Mouse (Mus musculus) C2C12 (cell line): Measurements from ENCODE around the gene Agpat1. TPM values are rescaled to one million over a fixed set of nuclear protein-coding genes. Genes with fewer than 3 reads are reported as not detected.

ENCODE experiments used
- H3K27me3 ChIP-seq: one replicate; pipeline ENCODE4 v1.6.1; 2011; ENCODE audit not compliant: control insufficient read depth, insufficient read depth, insufficient read length
- H3K36me3 ChIP-seq: one replicate; pipeline ENCODE4 v1.6.1; 2011; ENCODE audit not compliant: control insufficient read depth, insufficient read depth
- H3K4me3 ChIP-seq: one replicate; pipeline ENCODE4 v1.5.1; 2011; ENCODE audit warnings: mild to moderate bottlenecking, control low read depth; ENCODE audit not compliant: poor library complexity, insufficient read depth, severe bottlenecking
- H3K79me2 ChIP-seq: one replicate; pipeline ENCODE4 v1.6.1; 2011; ENCODE audit not compliant: control insufficient read depth, insufficient read depth
- H3K79me3 ChIP-seq: one replicate; pipeline ENCODE4 v1.6.1; 2011; ENCODE audit warnings: low read depth, control low read depth
- H3ac ChIP-seq: one replicate; pipeline ENCODE3; 2011; ENCODE audit warnings: low read depth; ENCODE audit not compliant: control insufficient read depth, insufficient read length
- CEBPB ChIP-seq: IDR thresholded peaks from one replicate; pipeline ENCODE4 v1.6.1; 2011; ENCODE audit warnings: low read depth, mild to moderate bottlenecking, control low read depth, moderate library complexity
- CTCF ChIP-seq: IDR thresholded peaks from one replicate; pipeline ENCODE4 v1.5.1; 2011; ENCODE audit not compliant: control insufficient read depth, insufficient read depth, insufficient read length
- FOSL1 ChIP-seq: IDR thresholded peaks from one replicate; pipeline ENCODE4 v1.8.0; 2011; ENCODE audit warnings: mild to moderate bottlenecking, low read length; ENCODE audit not compliant: poor library complexity, insufficient read depth, severe bottlenecking
- MAX ChIP-seq: IDR thresholded peaks from one replicate; pipeline ENCODE4 v1.6.1; 2011; ENCODE audit warnings: mild to moderate bottlenecking, control low read depth
- MYOD1 ChIP-seq: IDR thresholded peaks from one replicate; pipeline ENCODE4 v1.6.1; 2011; ENCODE audit warnings: low read depth; ENCODE audit not compliant: control insufficient read depth, insufficient read length
- MYOG ChIP-seq: IDR thresholded peaks from one replicate; pipeline ENCODE4 v1.6.1; 2011; ENCODE audit not compliant: control insufficient read depth, insufficient read length; ENCODE audit errors: extremely low read depth
- USF1 ChIP-seq: IDR thresholded peaks from one replicate; pipeline ENCODE4 v1.6.1; 2011; ENCODE audit warnings: low read depth, mild to moderate bottlenecking, control low read depth, moderate library complexity
- polyA plus RNA-seq: library from polyadenylated mRNA; unstranded; fragments of >200 nt; fragmentation: generic; extraction: Trizol; gene quantifications from one replicate; pipeline ENCODE4 v1.2.1, GENCODE M21; 2012; ENCODE audit warnings: missing spikeins

Agpat1 gene
- polyA plus RNA-seq, 1 experiment, result 73.9 TPM

DNA sequence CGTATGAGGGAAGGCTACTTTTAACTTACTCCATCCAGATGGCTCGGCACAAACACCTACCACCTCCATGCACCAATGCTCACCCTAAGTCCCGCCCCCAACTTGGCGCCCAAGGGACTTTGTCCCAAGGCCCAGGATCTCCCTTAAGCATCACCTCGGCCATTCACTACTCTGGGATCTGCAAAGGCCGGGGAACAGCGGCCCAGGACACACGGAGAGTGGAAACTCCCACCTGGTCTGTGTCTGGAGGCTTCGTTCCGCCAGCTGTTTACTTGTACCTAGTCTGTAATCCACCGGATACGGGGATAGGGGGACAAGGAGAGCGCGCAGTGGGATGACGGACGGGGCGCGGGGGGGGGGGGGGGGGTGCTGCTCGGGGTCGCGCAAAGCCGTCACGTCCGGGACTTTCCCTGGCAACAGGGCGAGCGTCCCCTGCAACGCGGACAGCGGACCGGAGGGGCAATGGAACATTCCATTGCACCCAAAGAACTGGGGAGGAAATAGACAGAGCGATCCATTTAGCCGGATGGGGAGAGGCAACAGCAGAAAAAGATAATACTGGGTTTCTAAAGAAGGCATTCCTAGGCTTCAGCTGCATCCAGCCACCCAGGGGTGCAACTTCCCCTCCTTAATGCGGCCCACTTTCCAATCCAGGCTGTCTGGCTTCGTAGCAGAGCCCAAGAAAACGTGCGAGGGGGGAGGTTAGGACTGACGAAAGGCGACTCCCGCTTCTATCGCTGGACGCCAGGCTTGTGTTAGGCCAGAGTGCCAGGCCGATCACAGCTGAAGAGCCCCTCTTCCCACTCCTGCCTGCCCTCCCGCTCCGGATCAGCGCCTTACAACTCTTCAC is 23.3 kb downstream of the Agpat1 start:
- Histone ChIP-seq H3K27me3 (peaks cover 23% of the 10 kb centered on the region), H3K36me3 (no peaks in the 10 kb centered on the region), H3K79me3 (no peaks in the 10 kb centered on the region), H3ac (peak overlapping the region; percentile 75), H3K4me3 (peak overlapping the region; percentile 32), H3K79me2 (no peaks in the 10 kb centered on the region)
- no peak for TF ChIP-seq USF1
- peak; percentile 55 for TF ChIP-seq MAX

DNA sequence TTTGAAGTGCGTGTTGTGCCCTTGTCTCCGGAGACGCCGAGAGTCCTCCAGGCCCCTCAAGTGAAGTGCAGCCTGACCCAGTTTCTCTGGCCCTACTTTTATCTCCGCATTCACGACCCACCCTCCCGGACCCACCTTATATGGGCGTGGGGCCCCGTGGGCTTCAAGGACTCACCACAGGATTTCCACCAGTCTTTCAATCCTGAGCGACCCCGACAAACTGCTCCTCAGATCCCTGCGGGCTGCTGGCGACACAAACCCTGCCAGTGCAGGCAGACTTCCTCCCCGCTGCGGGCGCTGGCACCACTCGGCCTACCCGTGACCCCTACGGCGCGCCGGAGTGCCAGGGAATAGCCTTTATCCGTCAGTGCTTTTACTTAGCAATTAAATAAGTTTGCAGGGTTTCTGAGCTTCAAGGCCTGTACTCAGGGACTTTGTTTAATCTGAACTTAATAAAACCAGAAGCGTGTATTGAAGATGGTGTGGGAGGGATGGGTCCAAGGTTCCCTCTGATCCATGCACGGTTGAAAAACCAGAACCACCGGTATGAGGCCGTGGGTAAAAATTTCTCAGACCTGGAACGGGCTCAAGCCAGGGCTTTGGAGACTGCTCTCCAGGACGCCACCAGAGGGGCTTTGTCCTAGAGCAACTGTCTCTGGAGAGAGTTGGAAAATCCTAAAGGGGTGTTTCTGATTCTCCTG is 24.0 kb downstream of the Agpat1 start, which contains the start of gene Ppt2:
Gene Ppt2 (minus strand): TSS at position 568 of the 701 bp plus-strand sequence.
- H3K36me3 ChIP-seq, result no peaks in the 10 kb centered on the region
- no peaks in the 10 kb centered on the region for H3K79me2 ChIP-seq
- peak within 1 kb of the TSS; percentile 75 for H3ac ChIP-seq
- TF ChIP-seq MYOG (no peak), USF1 (no peak)
- no peaks in the 10 kb centered on the region for H3K79me3 ChIP-seq
- peaks cover 27% of the 10 kb centered on the region for H3K27me3 ChIP-seq
- peak within 1 kb of the TSS; percentile 32 for H3K4me3 ChIP-seq

DNA sequence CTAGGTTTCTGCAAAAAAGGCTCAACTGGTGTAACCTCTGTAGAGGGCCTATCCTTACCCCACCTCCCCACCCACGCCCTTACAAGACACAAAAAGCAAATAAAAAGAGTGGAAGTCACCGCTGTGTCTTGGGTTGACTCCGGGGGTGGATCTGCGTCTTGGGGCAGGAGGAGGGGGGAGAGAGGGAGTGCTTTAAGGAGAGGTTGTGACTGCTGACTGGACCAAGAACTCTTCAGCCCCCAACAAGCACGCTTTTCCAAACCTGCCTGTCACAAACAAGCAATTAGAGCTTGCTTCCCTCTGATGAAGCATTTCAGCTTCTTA is 24.5 kb downstream of the Agpat1 start:
- Histone ChIP-seq H3ac (no peak overlapping the region), H3K36me3 (no peaks in the 10 kb centered on the region), H3K79me3 (no peaks in the 10 kb centered on the region), H3K79me2 (no peaks in the 10 kb centered on the region), H3K4me3 (no peak overlapping the region), H3K27me3 (peaks cover 31% of the 10 kb centered on the region)
- no peak for TF ChIP-seq MYOD1
- TF ChIP-seq CTCF, result no peak
- TF ChIP-seq MAX, result no peak
- TF ChIP-seq CEBPB, result no peak
- TF ChIP-seq MYOG, result no peak
- TF ChIP-seq USF1, result no peak
- TF ChIP-seq FOSL1, result no peak

DNA sequence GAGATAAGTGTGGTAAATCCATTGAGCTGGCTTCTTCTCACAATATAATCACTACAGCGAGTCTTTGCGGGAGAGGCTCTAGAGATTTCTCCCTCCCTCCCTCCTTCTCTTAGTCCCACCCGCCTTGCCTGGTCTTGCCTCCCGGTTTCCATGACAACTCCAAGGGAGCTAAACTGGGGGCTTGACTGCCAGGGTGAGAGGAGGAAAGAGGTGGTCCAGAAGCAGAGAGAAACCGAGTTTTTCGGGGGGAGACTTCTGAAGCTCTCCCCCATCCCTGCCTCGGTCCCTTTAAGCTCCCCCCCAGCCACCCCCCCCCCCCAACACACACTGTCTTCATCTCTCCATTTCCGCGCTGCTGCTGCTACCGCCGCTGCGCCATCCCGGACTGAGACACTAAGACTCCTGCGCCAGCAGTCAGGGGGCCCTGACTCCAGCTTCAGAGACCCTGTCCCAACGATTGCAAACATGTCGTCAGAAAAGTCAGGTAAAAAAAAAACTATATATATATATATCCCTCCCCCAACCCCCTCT is 25.2 kb downstream of the Agpat1 start, which contains the start of gene Prrt1:
Gene Prrt1 (plus strand): TSS at position 313 of the 531 bp plus-strand sequence.
- peaks cover 38% of the 10 kb centered on the region for H3K27me3 ChIP-seq
- TF ChIP-seq CEBPB, result no peak
- no peak for TF ChIP-seq MYOG
- no peak within 1 kb of the TSS for H3K4me3 ChIP-seq
- H3K79me2 ChIP-seq, result no peaks in the 10 kb centered on the region
- H3K79me3 ChIP-seq, result no peaks in the 10 kb centered on the region
- H3K36me3 ChIP-seq, result no peaks in the 10 kb centered on the region
- H3ac ChIP-seq, result no peak within 1 kb of the TSS

DNA sequence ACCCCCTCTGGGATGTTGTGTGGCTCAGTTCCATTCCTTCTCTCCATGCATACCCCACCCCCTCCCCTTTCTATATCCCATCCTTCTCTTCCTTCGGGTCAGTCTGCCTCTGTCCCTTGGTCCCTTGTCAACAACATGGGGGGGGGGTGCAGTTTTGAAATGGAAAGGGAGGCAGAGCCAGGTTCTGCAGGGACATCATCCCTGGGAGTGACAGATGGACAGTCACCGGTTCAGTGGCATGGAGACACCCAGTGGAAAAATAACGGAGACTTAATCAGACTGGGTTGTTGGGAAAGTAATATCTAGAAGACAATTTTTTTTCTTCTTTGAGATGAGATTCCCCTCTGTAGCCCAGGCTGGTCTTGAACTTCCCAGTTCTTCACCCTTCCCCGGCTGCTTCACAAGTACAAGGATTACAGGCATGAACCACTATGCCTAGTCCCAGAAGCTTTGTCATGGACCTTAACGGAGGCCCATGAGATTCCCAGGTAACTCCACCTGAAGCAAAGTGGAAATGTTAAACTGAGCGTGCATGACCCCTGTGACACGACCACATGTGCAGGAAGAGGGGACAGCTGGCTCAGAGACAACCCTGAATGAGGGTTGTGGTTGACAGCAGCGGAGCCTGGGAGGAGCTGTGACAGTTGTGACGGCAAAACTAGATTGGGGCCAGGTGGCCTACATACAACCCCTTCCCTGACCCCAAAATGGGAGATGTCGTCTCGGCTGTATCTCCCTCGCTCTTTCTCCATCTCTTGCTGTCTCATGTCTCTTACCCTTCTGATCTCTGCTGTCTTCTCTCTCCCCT is 25.9 kb downstream of the Agpat1 start:
- TF ChIP-seq FOSL1, result no peak
- no peak for TF ChIP-seq MAX
- no peak for TF ChIP-seq CTCF
- TF ChIP-seq CEBPB, result no peak
- no peak for TF ChIP-seq MYOD1
- no peak for TF ChIP-seq MYOG
- TF ChIP-seq USF1, result no peak
- no peaks in the 10 kb centered on the region for H3K79me2 ChIP-seq
- H3K79me3 ChIP-seq, result no peaks in the 10 kb centered on the region
- peaks cover 38% of the 10 kb centered on the region for H3K27me3 ChIP-seq
- no peak overlapping the region for H3ac ChIP-seq
- H3K4me3 ChIP-seq, result no peak overlapping the region
- no peaks in the 10 kb centered on the region for H3K36me3 ChIP-seq
